Mouse (Mus musculus) cerebellum, adult 2 months (tissue): ENCODE measurements around the gene Cst9.

Source experiments
- CTCF ChIP-seq: fragments of 200-500 bp; IDR thresholded peaks from 2 replicates; pipeline ENCODE4 v1.5.1; 2011; ENCODE audit warnings: low read depth, mild to moderate bottlenecking, control low read depth, low read length, moderate library complexity, borderline replicate concordance; ENCODE audit not compliant: insufficient read depth
- POLR2A ChIP-seq: fragments of 200-500 bp; IDR thresholded peaks from 2 replicates; pipeline ENCODE4 v1.6.1; 2011; ENCODE audit warnings: low read length, control low read depth, borderline replicate concordance; ENCODE audit not compliant: insufficient read depth

DNA sequence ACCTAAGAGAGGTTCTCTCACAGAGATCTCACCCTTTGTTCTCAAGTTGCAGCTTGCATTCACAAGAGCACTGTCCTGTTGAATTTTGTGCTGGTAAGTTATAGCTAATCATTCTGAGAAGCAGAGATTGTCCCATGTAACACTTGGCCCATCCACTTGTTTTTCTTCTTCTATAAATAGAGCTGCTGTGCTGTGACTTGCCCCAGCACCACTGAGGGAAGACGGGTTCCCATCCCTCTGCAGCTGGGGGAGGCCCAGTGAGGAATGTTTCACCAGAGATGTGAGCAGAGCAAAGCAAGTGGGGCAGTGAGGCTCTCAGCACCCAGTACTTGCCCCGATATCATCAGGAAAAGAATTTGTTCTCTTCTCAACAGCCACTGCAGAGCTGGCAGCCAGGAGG lies 30.0 kb downstream of the Cst9 start, which contains the start of gene 9230104L09Rik:
- TF ChIP-seq CTCF, result no peak
- TF ChIP-seq POLR2A, result no peak
